ENCODE assay signal across 22 mouse cellular contexts in genomic region chr10:111603166-111603565, GRCm38 (mm10).
"Had no signal": no experiment of that assay in that cellular context is flagged by ENCODE, and none has a peak within 500 bp of the region (broad histone marks: within the 10 kb centered on the region; RNA-seq: fewer than 3 reads in every experiment).

No protein-coding gene starts in this region.

- H3K4me3 ChIP-seq: heart, embryonic 13.5 days; heart, embryonic 15.5 days; hindbrain, embryonic 13.5 days; hindbrain, embryonic 15.5 days; layer of hippocampus, adult 2 months; left cerebral cortex, adult 2 months; limb, embryonic 10.5 days; limb, embryonic 12.5 days; liver, embryonic 13.5 days had no signal

- H3K36me3 ChIP-seq: heart, embryonic 13.5 days; heart, embryonic 15.5 days; hindbrain, embryonic 13.5 days; hindbrain, embryonic 15.5 days; limb, embryonic 10.5 days; limb, embryonic 12.5 days; liver, embryonic 13.5 days had no signal

- H3K27me3 ChIP-seq: hindbrain, embryonic 13.5 days; hindbrain, embryonic 15.5 days; limb, embryonic 12.5 days had no signal

- ATAC-seq: hindbrain, postnatal 0 days; intestine, embryonic 16.5 days had no signal

- H3K27ac ChIP-seq: heart, embryonic 13.5 days; heart, embryonic 15.5 days; hindbrain, embryonic 13.5 days; hindbrain, embryonic 15.5 days; hindbrain, postnatal 0 days; layer of hippocampus, adult 2 months; left cerebral cortex, adult 2 months; limb, embryonic 10.5 days; limb, embryonic 12.5 days; liver, embryonic 13.5 days had no signal

- DNase-seq: gastrocnemius, postnatal 14 days; gastrocnemius, postnatal 36 days; heart, adult 18-20 months; heart, postnatal 14 days; heart, postnatal 36 days; kidney, adult 11 months; kidney, adult 8-10 months; kidney, postnatal 10 days; kidney, postnatal 25 days; kidney, postnatal 4 days; liver; liver, embryonic 13.5 days had no signal
